Mouse (Mus musculus): Measurements from ENCODE around the gene Pth2. TPM values are rescaled to one million over a fixed set of nuclear protein-coding genes. Genes with fewer than 3 reads are reported as not detected.

Pth2 gene
- polyA plus RNA-seq (2012): not detected in 2 replicates

GRCm38 (mm10) chr7:45180896-45181477, at the start of gene Pth2:
Gene Pth2 (plus strand): TSS chr7:45180995.
- TF ChIP-seq GATA1 (IDR thresholded peaks at IDR 0.05; ENCODE audit: low read length) (no peak), TAL1 (IDR thresholded peaks at IDR 0.05; ENCODE audit: low read length) (no peak)
- peaks cover 2% of the 10 kb centered on the region; the same call in 1 of the 2 replicates for H3K9me3 ChIP-seq (ENCODE audit: control insufficient read depth, low read length)
- H3K4me3 ChIP-seq (replicated peaks): peak within 1 kb of the TSS; percentile 53
- peaks cover 100% of the 10 kb centered on the region for H3K27me3 ChIP-seq (ENCODE audit: control insufficient read depth)
- H3K36me3 ChIP-seq (ENCODE audit: control insufficient read depth): no peaks in the 10 kb centered on the region
- peaks cover 21% of the 10 kb centered on the region for H3K4me1 ChIP-seq (ENCODE audit: control insufficient read depth)

- peaks cover 28% of the 10 kb centered on the region for H3K36me3 ChIP-seq (ENCODE audit: control insufficient read depth)
- TF ChIP-seq GATA1 (IDR thresholded peaks at IDR 0.05; ENCODE audit: low read length) (no peak), TAL1 (IDR thresholded peaks at IDR 0.05; ENCODE audit: low read length) (no peak)
- no peaks in the 10 kb centered on the region; the same call in 1 of the 2 replicates for H3K9me3 ChIP-seq (ENCODE audit: control insufficient read depth, low read length)
- no peaks in the 10 kb centered on the region for H3K27me3 ChIP-seq (ENCODE audit: control insufficient read depth)
- H3K4me3 ChIP-seq (replicated peaks): no peak overlapping the region
- H3K4me1 ChIP-seq (ENCODE audit: control insufficient read depth): peaks cover 72% of the 10 kb centered on the region
Measured at GRCm38 (mm10) chr7:45131850-45132249, 48.9 kb upstream of the Pth2 start.

DNA sequence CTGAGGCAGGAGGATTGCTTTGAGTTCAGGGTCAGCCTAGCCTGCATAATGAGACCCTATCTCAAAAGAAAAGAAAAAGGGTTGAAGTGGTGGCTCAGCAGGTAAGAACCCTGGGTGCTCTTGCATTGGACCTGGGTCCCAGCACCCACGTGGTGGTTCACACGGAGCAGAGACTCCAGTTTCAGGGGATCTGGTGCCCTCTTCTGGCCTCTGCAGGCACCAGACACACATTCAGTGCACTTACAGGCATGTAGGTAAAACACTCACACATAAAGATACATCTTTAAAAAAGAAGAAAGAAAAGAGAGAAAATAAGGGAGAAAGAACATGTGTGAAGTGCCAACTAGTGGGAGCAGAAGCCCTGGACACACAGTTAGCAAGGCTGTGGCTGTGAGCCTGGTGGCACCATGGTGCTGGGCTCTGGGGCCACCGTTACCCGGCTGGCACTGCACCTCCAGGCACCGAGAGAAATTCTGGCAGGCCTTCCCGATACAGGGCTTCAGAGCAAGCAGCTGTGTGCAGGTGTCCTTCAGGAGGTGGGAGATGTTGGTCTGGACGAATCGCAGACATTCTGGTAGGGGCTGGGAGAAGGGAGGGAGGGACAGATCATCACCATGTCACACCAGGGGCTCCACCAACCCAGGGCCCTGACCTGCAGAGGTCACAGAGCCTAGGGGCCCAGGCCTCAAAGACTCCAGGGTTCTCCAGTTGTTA, 47.2 kb upstream of the Pth2 start:
- Histone ChIP-seq H3K27me3 (ENCODE audit: control insufficient read depth) (no peaks in the 10 kb centered on the region), H3K4me3 (replicated peaks) (no peak overlapping the region), H3K36me3 (ENCODE audit: control insufficient read depth) (peaks cover 18% of the 10 kb centered on the region), H3K4me1 (ENCODE audit: control insufficient read depth) (peaks cover 77% of the 10 kb centered on the region), H3K9me3 (ENCODE audit: control insufficient read depth, low read length) (no peaks in the 10 kb centered on the region; the same call in 1 of the 2 replicates)
- TF ChIP-seq TAL1 (IDR thresholded peaks at IDR 0.05; ENCODE audit: low read length): no peak
- no peak for TF ChIP-seq GATA1 (IDR thresholded peaks at IDR 0.05; ENCODE audit: low read length)

- H3K36me3 ChIP-seq (ENCODE audit: control insufficient read depth): peaks cover 18% of the 10 kb centered on the region
- no peaks in the 10 kb centered on the region; the same call in 1 of the 2 replicates for H3K9me3 ChIP-seq (ENCODE audit: control insufficient read depth, low read length)
- TF ChIP-seq GATA1 (IDR thresholded peaks at IDR 0.05; ENCODE audit: low read length): no peak
- no peak for TF ChIP-seq TAL1 (IDR thresholded peaks at IDR 0.05; ENCODE audit: low read length)
- peaks cover 76% of the 10 kb centered on the region for H3K4me1 ChIP-seq (ENCODE audit: control insufficient read depth)
- H3K27me3 ChIP-seq (ENCODE audit: control insufficient read depth): no peaks in the 10 kb centered on the region
- H3K4me3 ChIP-seq (replicated peaks): peak overlapping the region; percentile 76
Measured at GRCm38 (mm10) chr7:45134544-45135026, 46.2 kb upstream of the Pth2 start.

DNA sequence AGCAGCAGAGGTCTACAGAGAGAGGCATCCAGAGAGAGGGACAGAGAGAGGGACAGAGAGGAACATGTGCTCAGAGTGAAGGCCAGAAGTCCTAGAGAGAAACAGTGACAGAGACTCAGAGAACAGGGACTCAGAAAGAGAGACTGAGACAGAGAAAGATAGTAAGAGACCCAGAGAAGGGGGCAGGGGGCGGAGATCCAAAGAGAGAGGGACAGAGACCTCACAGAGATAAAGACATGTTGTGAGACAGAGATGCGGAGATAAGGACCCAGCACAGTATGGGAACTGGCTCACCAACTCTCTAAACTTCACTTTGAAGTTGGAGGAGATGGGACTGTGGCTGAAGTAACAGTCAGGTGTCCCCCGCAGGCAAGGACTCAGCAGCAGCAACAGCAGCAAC, 45.4 kb upstream of the Pth2 start:
- H3K4me3 ChIP-seq (replicated peaks): peak overlapping the region; percentile 76
- no peaks in the 10 kb centered on the region for H3K27me3 ChIP-seq (ENCODE audit: control insufficient read depth)
- H3K4me1 ChIP-seq (ENCODE audit: control insufficient read depth): peaks cover 72% of the 10 kb centered on the region
- peaks cover 18% of the 10 kb centered on the region for H3K36me3 ChIP-seq (ENCODE audit: control insufficient read depth)
- H3K9me3 ChIP-seq (ENCODE audit: control insufficient read depth, low read length): no peaks in the 10 kb centered on the region; the same call in 1 of the 2 replicates
- peak; percentile 82 for TF ChIP-seq GATA1 (IDR thresholded peaks at IDR 0.05; ENCODE audit: low read length)
- no peak for TF ChIP-seq TAL1 (IDR thresholded peaks at IDR 0.05; ENCODE audit: low read length)

GRCm38 (mm10) chr7:45135993-45136567, 44.7 kb upstream of the Pth2 start, which contains the start of the genes Gm45713 and Flt3l:
Gene Gm45713 (minus strand): TSS chr7:45136231.
Gene Flt3l (minus strand): TSS chr7:45136432.
- TF ChIP-seq GATA1 (IDR thresholded peaks at IDR 0.05; ENCODE audit: low read length): no peak
- TF ChIP-seq TAL1 (IDR thresholded peaks at IDR 0.05; ENCODE audit: low read length): no peak
- Histone ChIP-seq H3K36me3 (ENCODE audit: control insufficient read depth) (peaks cover 18% of the 10 kb centered on the region), H3K4me3 (replicated peaks) (peak within 1 kb of the TSS; percentile 76), H3K9me3 (ENCODE audit: control insufficient read depth, low read length) (no peaks in the 10 kb centered on the region; the same call in 1 of the 2 replicates), H3K27me3 (ENCODE audit: control insufficient read depth) (no peaks in the 10 kb centered on the region), H3K4me1 (ENCODE audit: control insufficient read depth) (peaks cover 72% of the 10 kb centered on the region)

DNA sequence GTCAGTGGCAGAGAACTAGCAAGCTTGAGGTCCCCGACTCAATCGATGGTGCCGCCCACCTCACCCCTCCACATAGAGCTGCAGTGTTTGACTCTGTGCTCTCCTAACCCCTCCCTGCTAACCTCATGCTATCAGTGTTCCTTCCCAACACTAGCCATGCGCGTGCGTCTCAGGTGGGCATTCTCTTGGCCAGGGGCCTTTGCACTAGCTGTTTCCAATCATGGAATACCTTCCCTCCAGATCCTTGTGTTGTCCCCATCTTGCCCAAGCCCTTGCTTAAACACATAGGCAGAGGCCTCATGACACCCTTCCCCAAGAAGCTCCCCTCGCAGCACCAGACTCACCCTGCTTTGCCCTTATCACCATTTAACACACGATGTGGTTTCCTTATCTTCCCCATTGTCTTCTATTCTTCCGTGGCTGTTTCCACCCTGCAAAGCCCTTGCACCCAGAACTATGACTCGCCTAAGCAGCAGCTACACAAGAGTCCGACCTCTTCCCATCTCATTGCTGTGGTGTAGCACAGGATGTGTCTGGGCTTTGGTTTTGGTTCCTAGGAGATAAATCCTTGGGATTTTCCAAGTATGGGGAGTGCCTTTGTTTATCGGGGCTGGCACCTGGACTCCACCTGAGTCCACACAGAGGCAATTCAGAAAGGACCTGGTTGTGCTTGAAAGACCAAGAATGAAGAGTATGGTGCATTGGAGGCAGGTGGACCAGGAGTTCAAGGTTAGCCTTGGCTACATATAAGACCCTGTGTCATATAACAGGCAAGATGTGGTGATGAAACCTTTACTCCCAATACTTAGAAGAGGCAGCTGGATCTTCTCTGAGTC, 43.4 kb upstream of the Pth2 start:
- TF ChIP-seq TAL1 (IDR thresholded peaks at IDR 0.05; ENCODE audit: low read length): 0 out of 3 replicates have a peak, but pooled peaks have one; percentile 5
- no peak for TF ChIP-seq GATA1 (IDR thresholded peaks at IDR 0.05; ENCODE audit: low read length)
- Histone ChIP-seq H3K4me3 (replicated peaks) (peak overlapping the region; percentile 29), H3K36me3 (ENCODE audit: control insufficient read depth) (peaks cover 23% of the 10 kb centered on the region), H3K9me3 (ENCODE audit: control insufficient read depth, low read length) (no peaks in the 10 kb centered on the region; the same call in 1 of the 2 replicates), H3K27me3 (ENCODE audit: control insufficient read depth) (no peaks in the 10 kb centered on the region), H3K4me1 (ENCODE audit: control insufficient read depth) (peaks cover 63% of the 10 kb centered on the region)

DNA sequence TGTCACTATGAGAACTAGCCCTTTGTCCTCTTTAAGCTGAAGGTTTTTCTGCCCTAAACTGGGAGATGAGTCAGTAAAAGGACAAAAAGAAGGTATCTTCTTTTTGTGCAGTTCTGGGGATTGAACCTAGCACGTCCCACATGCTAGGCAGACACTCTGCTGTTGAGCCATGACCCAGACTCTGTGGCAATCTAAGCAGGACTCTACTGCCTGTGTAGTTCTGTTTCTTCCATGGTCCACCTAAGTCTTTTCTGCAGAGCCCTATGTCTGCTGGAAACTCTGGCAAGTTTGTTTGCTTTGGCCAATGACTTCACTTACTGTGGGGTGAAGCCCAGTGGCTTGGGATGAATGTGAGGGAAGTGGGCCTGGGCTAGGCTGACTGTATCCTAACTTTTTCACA, 42.4 kb upstream of the Pth2 start:
- TF ChIP-seq TAL1 (IDR thresholded peaks at IDR 0.05; ENCODE audit: low read length): no peak
- TF ChIP-seq GATA1 (IDR thresholded peaks at IDR 0.05; ENCODE audit: low read length): no peak
- peaks cover 27% of the 10 kb centered on the region for H3K36me3 ChIP-seq (ENCODE audit: control insufficient read depth)
- H3K27me3 ChIP-seq (ENCODE audit: control insufficient read depth): no peaks in the 10 kb centered on the region
- no peak overlapping the region for H3K4me3 ChIP-seq (replicated peaks)
- peaks cover 60% of the 10 kb centered on the region for H3K4me1 ChIP-seq (ENCODE audit: control insufficient read depth)
- H3K9me3 ChIP-seq (ENCODE audit: control insufficient read depth, low read length): no peaks in the 10 kb centered on the region; the same call in 1 of the 2 replicates
